Mouse (Mus musculus) stomach, postnatal 0 days (tissue): ENCODE results near the gene Pgpep1l.

Experiments used
- CTCF ChIP-seq: IDR thresholded peaks from 2 replicates; pipeline ENCODE4 v1.5.1; 2016; ENCODE audit warnings: antibody characterized with exemption, low read depth, mild to moderate bottlenecking, moderate library complexity
- EP300 ChIP-seq: optimal IDR thresholded peaks from 2 replicates; pipeline ENCODE3; 2016; ENCODE audit warnings: antibody characterized with exemption

- TF ChIP-seq CTCF (no peak), EP300 (no peak)
These were observed 64.4 kb downstream of the Pgpep1l start for GRCm38 (mm10) chr7:68199609-68200008.
